Mouse (Mus musculus) intestine, embryonic 14.5 days (tissue): ENCODE results near the gene Bcam. TPM values are rescaled to one million over a fixed set of nuclear protein-coding genes. Genes with fewer than 3 reads are reported as not detected.

Experiments used
- ATAC-seq: fragments of 200-750 bp; cut with Nextera tagmentation; replicated peaks from 2 replicates; pipeline ENCODE4 v1.8.0; 2017; ENCODE audit warnings: low read depth, moderate number of reproducible peaks, moderate TSS enrichment, moderate library complexity; ENCODE audit not compliant: low FRiP score, low TSS enrichment
- DNase-seq: peaks from one replicate; pipeline ENCODE4 v3.0.0-alpha.2; 2018; ENCODE audit warnings: low spot score
- H3K27ac ChIP-seq: fragments of 300-500 bp; sonication (generic); 2 replicates; pipeline ENCODE4 v1.5.1; 2014; ENCODE audit warnings: low read depth, mild to moderate bottlenecking, control low read depth
- H3K27me3 ChIP-seq: fragments of 300-500 bp; sonication (generic); replicated peaks from 2 replicates; pipeline ENCODE4 v1.6.1; 2014; ENCODE audit warnings: low read length, control low read depth; ENCODE audit not compliant: control insufficient read depth, insufficient read depth
- H3K36me3 ChIP-seq: fragments of 300-500 bp; sonication (generic); 2 replicates; pipeline ENCODE4 v1.6.1; 2014; ENCODE audit warnings: low read length, control low read depth; ENCODE audit not compliant: control insufficient read depth, insufficient read depth
- H3K4me1 ChIP-seq: fragments of 300-500 bp; sonication (generic); replicated peaks from 2 replicates; pipeline ENCODE4 v1.6.1; 2014; ENCODE audit warnings: low read length, control low read depth, mixed read lengths; ENCODE audit not compliant: control insufficient read depth, insufficient read depth
- H3K4me2 ChIP-seq: fragments of 300-500 bp; sonication (generic); 2 replicates; pipeline ENCODE4 v1.6.1; 2014; ENCODE audit warnings: low read length
- H3K4me3 ChIP-seq: fragments of 300-500 bp; sonication (generic); 2 replicates; pipeline ENCODE4 v1.5.1; 2014; ENCODE audit warnings: low read depth, low read length, control low read depth, mixed read lengths
- H3K9ac ChIP-seq: fragments of 300-500 bp; sonication (generic); 2 replicates; pipeline ENCODE4 v1.6.1; 2014; ENCODE audit warnings: mild to moderate bottlenecking, low read length
- H3K9me3 ChIP-seq: fragments of 300-500 bp; sonication (generic); 2 replicates; pipeline ENCODE4 v1.6.1; 2016; ENCODE audit warnings: low read length, control low read depth; ENCODE audit not compliant: control insufficient read depth
- WGBS: fragments of 180-500 bp; shearing (Covaris S2); extraction: QIAGEN DNeasy Blood & Tissue Kit; methylation state at CpG from one replicate; pipeline ENCODE4 v1.1.7; 2014; 5-methylcytosine and 5-hydroxymethylcytosine counted together
- polyA plus RNA-seq: library from polyadenylated mRNA; unstranded; fragments of >200 nt; fragmentation: Nextera tagmentation; extraction: Ambion mirVana; gene quantifications from 2 replicates; pipeline ENCODE4 v1.2.1, GENCODE M21; 2014

Bcam gene
- polyA plus RNA-seq, 1 experiment from 2014 or later = 89.6 TPM

GRCm38 (mm10) chr7:19764581-19764980, 6.2 kb downstream of the Bcam start:
- DNase-seq (no peak), ATAC-seq (no peak)
- peaks cover 12% of the 10 kb centered on the region for H3K4me1 ChIP-seq
- H3K27ac ChIP-seq = no peak overlapping the region
- H3K36me3 ChIP-seq = peaks cover 36% of the 10 kb centered on the region
- H3K4me3 ChIP-seq = no peak overlapping the region
- H3K9ac ChIP-seq = no peak overlapping the region
- no peaks in the 10 kb centered on the region for H3K9me3 ChIP-seq
- H3K27me3 ChIP-seq = no peaks in the 10 kb centered on the region
- H3K4me2 ChIP-seq = no peak overlapping the region
- 87% methylated on average over 8 of the region's 9 CpGs for WGBS

GRCm38 (mm10) chr7:19763829-19764477, 6.9 kb downstream of the Bcam start:
- Histone ChIP-seq H3K4me1 (peaks cover 6% of the 10 kb centered on the region), H3K27me3 (no peaks in the 10 kb centered on the region), H3K4me3 (no peak overlapping the region), H3K9ac (no peak overlapping the region), H3K4me2 (no peak overlapping the region), H3K9me3 (no peaks in the 10 kb centered on the region), H3K36me3 (peaks cover 36% of the 10 kb centered on the region), H3K27ac (no peak overlapping the region)
- ATAC-seq = no peak
- no peak for DNase-seq
- WGBS = 78% methylated on average over 13 of the region's 13 CpGs

- WGBS = 60% methylated on average over 11 of the region's 11 CpGs
- Histone ChIP-seq H3K27me3 (no peaks in the 10 kb centered on the region), H3K9me3 (no peaks in the 10 kb centered on the region), H3K4me3 (no peak overlapping the region), H3K27ac (no peak overlapping the region), H3K36me3 (peaks cover 47% of the 10 kb centered on the region), H3K4me1 (no peaks in the 10 kb centered on the region), H3K9ac (no peak overlapping the region), H3K4me2 (no peak overlapping the region)
- ATAC-seq (no peak), DNase-seq (no peak)
Observed at GRCm38 (mm10) chr7:19762283-19762682, 8.5 kb downstream of the Bcam start.

GRCm38 (mm10) chr7:19760021-19760420, 10.8 kb downstream of the Bcam start:
- no peak overlapping the region for H3K9ac ChIP-seq
- H3K27me3 ChIP-seq = no peaks in the 10 kb centered on the region
- H3K36me3 ChIP-seq = peaks cover 37% of the 10 kb centered on the region
- ATAC-seq (no peak), DNase-seq (no peak)
- H3K4me2 ChIP-seq = no peak overlapping the region
- H3K4me1 ChIP-seq = no peaks in the 10 kb centered on the region
- H3K4me3 ChIP-seq = no peak overlapping the region
- 89% methylated on average over 13 of the region's 13 CpGs for WGBS
- no peak overlapping the region for H3K27ac ChIP-seq
- H3K9me3 ChIP-seq = no peaks in the 10 kb centered on the region

- H3K4me3 ChIP-seq = no peak overlapping the region
- H3K36me3 ChIP-seq = peaks cover 23% of the 10 kb centered on the region
- H3K4me2 ChIP-seq = no peak overlapping the region
- H3K9me3 ChIP-seq = no peaks in the 10 kb centered on the region
- 93% methylated on average over 13 of the region's 13 CpGs for WGBS
- DNase-seq (no peak), ATAC-seq (no peak)
- no peak overlapping the region for H3K27ac ChIP-seq
- no peak overlapping the region for H3K9ac ChIP-seq
- H3K4me1 ChIP-seq = 0 out of 2 replicates have a peak, but pooled peaks cover 3% of the 10 kb centered on the region
- no peaks in the 10 kb centered on the region for H3K27me3 ChIP-seq
Observed at GRCm38 (mm10) chr7:19758623-19759022, 12.2 kb downstream of the Bcam start.

GRCm38 (mm10) chr7:19755851-19756786, 14.7 kb downstream of the Bcam start:
- peaks cover 14% of the 10 kb centered on the region; the same call in 1 of the 2 replicates for H3K36me3 ChIP-seq
- no peak overlapping the region for H3K4me3 ChIP-seq
- 0 out of 2 replicates have a peak, but pooled peaks cover 3% of the 10 kb centered on the region for H3K4me1 ChIP-seq
- WGBS = 72% methylated on average over 23 of the region's 24 CpGs
- H3K27me3 ChIP-seq = no peaks in the 10 kb centered on the region
- H3K9ac ChIP-seq = no peak overlapping the region
- H3K9me3 ChIP-seq = 0 out of 2 replicates have a peak, but pooled peaks cover 3% of the 10 kb centered on the region
- peak; percentile 34 for ATAC-seq
- peak overlapping the region; percentile 13; the same call in 1 of the 2 replicates for H3K4me2 ChIP-seq
- H3K27ac ChIP-seq = peak overlapping the region; percentile 71
- no peak for DNase-seq

- Histone ChIP-seq H3K9ac (no peak overlapping the region), H3K4me2 (no peak overlapping the region), H3K4me3 (no peak overlapping the region), H3K27ac (peak overlapping the region; percentile 71; the same call in 1 of the 2 replicates), H3K9me3 (0 out of 2 replicates have a peak, but pooled peaks cover 3% of the 10 kb centered on the region), H3K36me3 (peaks cover 13% of the 10 kb centered on the region; the same call in 1 of the 2 replicates), H3K27me3 (no peaks in the 10 kb centered on the region), H3K4me1 (peaks cover 12% of the 10 kb centered on the region; the same call in 1 of the 2 replicates)
- DNase-seq (no peak), ATAC-seq (no peak)
- 82% methylated on average over 2 of the region's 2 CpGs for WGBS
Observed at GRCm38 (mm10) chr7:19755008-19755407, 15.8 kb downstream of the Bcam start.

- no peak overlapping the region for H3K4me2 ChIP-seq
- H3K36me3 ChIP-seq = 0 out of 2 replicates have a peak, but pooled peaks cover 11% of the 10 kb centered on the region
- H3K27ac ChIP-seq = no peak overlapping the region
- no peak overlapping the region for H3K9ac ChIP-seq
- WGBS = 71% methylated on average over 1 of the region's 1 CpGs
- no peak for DNase-seq
- no peak for ATAC-seq
- 0 out of 2 replicates have a peak, but pooled peaks cover 3% of the 10 kb centered on the region for H3K9me3 ChIP-seq
- peaks cover 12% of the 10 kb centered on the region; the same call in 1 of the 2 replicates for H3K4me1 ChIP-seq
- no peaks in the 10 kb centered on the region for H3K27me3 ChIP-seq
- H3K4me3 ChIP-seq = no peak overlapping the region
Observed at GRCm38 (mm10) chr7:19754065-19754464, 16.8 kb downstream of the Bcam start.
